Mouse (Mus musculus): ENCODE measurements around the gene Kxd1. TPM values are rescaled to one million over a fixed set of nuclear protein-coding genes. Genes with fewer than 3 reads are reported as not detected.

The Kxd1 gene
- total RNA-seq (2021): 10 to 100 TPM; 43.1 to 47.7 TPM

DNA sequence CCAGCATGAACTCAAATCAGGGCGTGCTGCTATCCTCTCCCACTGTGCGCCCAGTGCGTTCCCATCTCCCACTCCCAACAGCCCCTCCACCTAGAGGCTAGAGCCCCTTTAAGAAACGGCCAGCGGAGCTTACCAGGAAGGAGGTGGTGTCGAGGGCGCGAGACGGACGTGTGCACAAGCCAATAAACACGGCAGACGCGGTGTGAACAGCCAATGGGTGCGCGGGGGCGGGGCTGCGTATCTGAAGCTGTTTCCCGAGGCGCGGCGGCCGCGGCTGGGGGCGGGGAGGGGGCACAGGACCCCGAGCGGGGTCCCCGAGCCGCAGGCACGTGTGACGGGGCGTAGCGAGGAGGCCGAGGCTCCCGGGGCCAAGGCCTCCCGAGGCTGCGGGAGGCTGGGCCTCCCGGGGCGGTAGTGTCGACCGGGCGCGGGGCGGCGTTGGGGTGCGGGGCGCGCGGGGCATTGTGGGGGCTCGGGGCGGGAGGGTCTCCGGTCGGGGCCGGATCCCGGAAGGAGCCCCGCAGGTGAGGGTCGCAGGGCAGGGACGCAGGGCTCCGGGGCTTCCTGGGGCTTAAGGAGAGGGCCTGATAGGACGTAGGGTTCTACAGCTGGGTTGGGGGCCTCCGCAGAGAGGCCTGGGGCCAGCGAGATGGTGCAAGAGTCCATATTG lies at the start of gene Kxd1, which contains the start of gene Fkbp8:
Kxd1 (minus strand) TSS at position 445 of the 670 bp plus-strand sequence.
Fkbp8 (plus strand) TSS at position 213 of the 670 bp plus-strand sequence.
- intact Hi-C loops (cut with DNase I): no loop called here
- peak; percentile 99 to 100 for DNase-seq (ENCODE audit: low spot score in 2 of 2)

DNA sequence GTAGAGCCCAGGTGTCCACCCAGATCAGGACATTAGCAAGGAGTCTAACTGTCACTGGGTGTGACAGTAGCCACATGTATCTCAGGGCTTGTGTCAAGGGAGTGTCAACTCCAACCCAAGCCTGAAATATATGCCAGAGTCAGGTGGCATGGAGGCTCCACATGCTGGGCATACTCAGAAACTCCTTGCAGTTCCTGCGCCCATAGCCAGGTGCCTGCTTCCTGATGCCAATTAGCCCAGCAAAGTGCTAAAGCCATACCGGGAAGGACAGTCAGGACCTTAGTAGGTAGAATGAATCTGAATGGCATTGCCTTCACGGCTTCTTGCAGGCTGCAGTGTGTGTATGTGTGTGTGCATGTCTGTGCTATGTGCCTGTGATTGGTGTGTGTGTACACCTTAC lies 49.5 kb upstream of the Kxd1 start:
- DNase-seq (ENCODE audit: low spot score in 2 of 2): no peak
- intact Hi-C loops (cut with DNase I): no loop called here

DNA sequence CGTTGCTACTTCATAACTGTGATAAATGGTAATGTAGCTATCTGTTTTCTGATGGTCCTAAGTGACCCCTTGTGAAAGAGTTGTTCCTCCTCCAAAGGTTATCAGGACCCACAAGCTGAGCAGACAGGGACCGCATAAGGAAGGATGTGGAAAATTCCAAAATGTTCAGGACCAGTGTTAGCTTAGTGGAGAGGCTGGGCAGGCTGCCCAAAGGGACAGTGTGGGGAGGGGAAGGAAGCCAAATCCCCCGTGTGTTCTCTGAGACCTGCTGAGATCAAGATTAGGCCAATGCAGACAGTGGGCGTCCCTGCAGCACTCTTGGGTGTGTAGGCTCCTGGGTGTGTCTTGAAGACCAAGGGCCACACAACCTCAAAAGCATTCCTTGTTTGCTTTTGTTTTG lies 47.2 kb upstream of the Kxd1 start:
- peak in 1 of 2 experiments; percentile 57 for DNase-seq (ENCODE audit: low spot score in 2 of 2)
- intact Hi-C loops (cut with DNase I): no loop called here

DNA sequence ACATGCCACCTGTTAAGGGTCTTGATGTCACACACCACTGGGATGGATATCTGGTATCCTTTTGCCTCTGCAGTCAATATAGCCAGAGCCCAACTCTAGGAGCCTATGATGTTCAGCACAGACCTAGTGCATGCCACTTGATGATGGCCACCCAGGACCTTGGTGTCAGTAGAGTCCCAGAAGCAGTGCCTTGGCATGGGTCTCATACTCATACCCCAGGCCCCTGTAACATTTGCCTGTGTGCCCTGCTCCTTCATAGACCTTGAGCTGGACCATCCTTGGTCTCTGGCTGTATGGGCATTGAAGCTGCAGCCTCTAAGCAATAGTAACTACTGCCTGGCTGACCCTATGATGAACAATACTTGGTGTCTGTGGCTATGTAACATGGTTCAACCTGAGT lies 46.5 kb upstream of the Kxd1 start:
- intact Hi-C loops (cut with DNase I): no loop called here
- DNase-seq (ENCODE audit: low spot score in 2 of 2): no peak

DNA sequence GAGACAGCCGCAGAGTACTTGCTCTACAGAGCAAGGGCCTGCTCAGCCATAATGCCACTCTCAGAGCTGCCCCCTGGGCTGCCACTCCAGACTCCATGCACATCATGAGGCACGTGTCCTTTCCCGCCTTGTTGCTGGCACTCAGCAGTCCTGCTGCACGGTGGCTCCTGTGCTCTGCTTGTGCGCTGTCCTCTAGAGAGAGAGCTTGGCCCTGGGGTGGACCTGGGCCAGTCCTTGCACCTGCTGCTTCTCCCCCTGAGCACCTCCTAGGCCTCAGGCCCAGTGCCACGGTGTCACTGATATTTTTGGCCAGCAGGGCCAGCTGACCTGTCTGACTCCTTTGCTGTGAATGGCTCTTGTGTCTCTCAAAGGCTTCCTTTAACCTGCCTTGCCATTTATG lies 43.2 kb upstream of the Kxd1 start:
- intact Hi-C loops (cut with DNase I): no loop called here
- DNase-seq (ENCODE audit: low spot score in 2 of 2): no peak

DNA sequence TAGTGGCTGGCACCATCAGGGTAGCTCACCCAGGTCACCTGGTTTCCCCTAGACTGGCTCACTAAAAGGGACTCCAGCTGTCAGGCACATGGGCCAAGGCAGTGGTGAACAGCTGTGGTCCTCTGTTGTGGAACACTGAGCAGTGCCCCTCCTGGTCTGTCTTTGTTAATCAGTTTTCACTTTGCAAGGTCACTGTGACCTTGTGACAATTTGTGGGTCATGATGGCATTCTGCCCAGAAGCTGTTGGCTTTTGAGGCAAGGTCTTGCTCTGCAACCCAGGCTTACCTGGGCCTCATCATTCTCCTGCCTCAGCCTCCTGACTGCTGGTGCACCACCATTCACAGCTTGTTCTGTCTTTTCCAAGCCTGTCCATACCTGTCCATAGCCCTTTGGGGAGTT lies 42.6 kb upstream of the Kxd1 start:
- no peak for DNase-seq (ENCODE audit: low spot score in 2 of 2)
- intact Hi-C loops (cut with DNase I): no loop called here

DNA sequence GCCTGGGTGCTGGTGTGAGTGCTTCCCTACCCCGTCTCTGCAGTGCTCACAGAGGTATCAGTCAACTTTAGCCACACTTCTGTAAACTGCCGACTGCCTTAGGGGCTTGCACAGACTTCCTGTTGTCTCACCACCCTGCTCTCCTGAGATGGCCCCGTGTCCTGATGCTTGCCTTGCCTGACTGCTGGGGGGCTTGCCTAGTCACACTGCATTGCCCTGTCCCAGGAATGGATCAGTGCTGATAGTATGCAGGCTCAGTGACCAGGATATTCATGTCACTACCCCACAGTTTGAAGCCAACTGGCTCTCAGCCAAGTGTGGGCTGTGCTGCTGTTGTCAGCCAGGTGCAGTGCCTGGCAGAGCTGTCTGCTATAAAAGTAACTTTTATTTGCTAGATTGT lies 37.8 kb upstream of the Kxd1 start:
- no peak for DNase-seq (ENCODE audit: low spot score in 2 of 2)

DNA sequence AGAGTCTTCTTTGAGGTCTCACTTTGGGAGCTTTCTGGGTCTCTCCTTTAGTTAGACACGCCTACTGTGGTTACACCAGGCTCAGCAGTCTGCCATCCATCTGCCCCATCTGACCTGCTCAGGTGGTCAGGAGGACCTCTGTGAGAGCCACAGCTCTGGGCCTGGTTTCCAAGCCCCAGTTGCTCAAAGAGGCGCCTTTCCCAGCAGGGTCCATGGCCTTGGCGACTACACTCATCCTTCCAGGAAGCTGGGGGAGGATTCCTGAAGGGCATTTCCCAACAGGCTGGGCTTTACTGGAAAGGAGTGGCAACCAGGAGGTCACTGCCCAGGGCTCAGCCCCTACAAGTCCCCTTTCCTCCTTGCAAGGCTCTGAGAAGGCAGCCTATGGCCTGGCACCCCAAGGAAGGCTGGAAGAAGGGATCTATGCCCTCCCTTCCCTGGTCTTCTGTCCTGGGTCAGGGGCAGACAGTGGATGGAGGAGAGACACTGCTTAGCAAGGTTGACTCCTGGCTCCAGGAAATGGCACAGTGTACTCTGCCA lies 37.0 kb upstream of the Kxd1 start:
- no peak for DNase-seq (ENCODE audit: low spot score in 2 of 2)
- intact Hi-C loops (cut with DNase I): no loop called here

More for the DNA sequence above, 37.8 kb upstream of the Kxd1 start:
- intact Hi-C loops (cut with DNase I): no loop called here

DNA sequence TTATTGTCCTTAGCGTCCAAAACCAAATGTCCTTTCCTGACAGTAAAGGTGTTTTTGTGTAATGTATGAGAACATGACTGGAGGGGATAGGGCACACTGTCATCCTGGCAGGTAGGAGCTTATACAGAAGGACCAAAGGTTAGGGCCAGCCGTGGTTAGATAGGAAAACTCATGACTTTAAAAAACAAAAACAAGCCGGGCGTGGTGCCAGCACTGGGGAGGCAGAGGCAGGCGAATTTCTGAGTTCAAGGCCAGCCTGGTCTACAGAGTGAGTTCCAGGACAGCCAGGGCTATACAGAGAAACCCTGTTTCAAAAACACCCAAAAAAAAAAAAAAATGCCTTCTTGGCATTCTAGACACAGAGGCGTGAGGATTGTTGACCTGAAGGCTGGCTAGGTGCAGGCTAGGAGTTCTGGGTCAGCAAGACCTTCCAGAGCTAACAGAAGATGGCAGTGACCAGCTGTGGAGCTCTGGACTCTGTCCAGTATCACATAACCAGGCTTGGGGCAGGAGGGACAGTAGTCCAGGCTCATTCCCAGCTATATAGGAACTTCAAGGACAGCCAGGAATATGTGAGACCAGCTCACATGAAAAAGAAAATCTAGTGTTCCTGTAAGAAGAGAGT lies 36.1 kb upstream of the Kxd1 start:
- intact Hi-C loops (cut with DNase I): no loop called here
- no peak for DNase-seq (ENCODE audit: low spot score in 2 of 2)

DNA sequence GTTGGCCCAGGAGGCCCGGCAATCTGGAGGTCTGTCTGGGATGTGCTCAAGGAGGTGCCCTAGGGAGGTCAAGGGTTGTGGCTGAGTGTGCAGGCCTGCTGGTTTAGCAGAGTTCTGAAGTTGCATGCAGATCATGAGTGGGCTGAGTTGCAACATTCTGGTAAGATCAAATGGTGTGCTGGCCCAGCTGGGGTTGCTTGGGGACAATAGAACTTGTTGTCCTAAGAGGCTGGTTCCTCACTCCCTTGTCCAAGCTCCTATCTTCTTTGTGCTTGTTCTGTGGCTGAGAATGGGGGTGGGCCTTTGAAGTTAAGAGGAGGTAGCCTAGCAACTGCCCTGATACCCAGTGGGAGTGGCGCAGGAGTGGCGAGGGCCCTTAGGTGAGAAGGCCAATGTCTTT lies 35.0 kb upstream of the Kxd1 start:
- no peak for DNase-seq (ENCODE audit: low spot score in 2 of 2)
- intact Hi-C loops (cut with DNase I): no loop called here

DNA sequence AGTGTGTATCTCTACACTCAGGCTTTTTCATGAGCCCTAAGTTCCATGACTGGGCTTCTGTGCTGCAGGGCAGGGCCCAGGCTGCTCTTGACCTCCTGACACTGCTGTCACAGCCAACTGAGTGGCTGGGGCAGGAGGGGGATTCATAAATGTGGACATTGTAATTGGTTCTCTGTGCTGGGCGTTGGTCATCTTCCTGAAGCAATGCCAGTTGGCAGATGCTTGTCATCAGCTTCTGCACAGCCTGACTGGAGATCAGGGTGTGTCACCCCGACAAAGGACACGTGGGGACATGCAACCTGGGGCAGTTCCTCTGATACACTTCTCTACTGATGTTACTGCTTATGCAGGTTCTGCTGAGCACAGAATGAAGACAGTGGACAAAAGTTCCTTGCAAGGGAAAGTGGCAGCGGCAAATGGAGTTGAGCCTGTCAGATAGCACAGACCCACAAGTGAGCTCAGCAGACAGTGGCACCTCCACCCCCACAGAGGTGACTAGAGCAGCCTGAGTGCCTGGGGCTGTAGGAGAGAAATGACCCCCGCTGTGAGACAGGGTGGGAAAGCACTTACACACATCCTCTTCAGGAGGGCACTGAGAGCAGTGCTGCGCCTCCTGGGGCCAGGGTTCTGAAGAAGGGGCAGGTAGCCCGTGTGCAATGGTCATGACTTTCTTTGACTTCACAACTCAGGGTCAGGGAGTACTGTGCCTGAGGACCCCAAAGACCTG lies 34.2 kb upstream of the Kxd1 start:
- intact Hi-C loops (cut with DNase I): loop anchor here (2.0 kb wide), 1 partner anchor 23 kb away; no protein-coding TSS in a partner anchor
- no peak for DNase-seq (ENCODE audit: low spot score in 2 of 2)

DNA sequence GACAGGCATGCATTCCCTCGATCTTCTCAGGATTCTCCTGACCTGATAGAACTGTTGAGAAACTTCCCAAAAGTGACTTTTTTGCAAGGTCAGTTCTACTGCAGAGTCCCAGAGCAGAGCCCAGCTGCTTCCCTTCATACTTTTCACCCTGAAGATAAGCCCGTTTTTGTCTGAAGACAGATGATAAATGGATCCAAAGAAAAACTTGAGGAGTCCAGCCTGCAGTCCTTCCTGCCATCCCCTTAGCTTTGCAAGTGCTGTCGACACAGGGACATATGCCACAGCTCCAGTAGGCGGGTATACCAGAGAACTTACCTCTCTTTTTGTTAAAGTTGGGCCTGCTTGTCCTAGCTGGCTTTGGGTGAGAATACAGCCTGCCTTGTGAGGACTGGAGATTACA lies 33.6 kb upstream of the Kxd1 start:
- intact Hi-C loops (cut with DNase I): loop anchor here (2.0 kb wide), 1 partner anchor 23 kb away; no protein-coding TSS in a partner anchor
- no peak for DNase-seq (ENCODE audit: low spot score in 2 of 2)

DNA sequence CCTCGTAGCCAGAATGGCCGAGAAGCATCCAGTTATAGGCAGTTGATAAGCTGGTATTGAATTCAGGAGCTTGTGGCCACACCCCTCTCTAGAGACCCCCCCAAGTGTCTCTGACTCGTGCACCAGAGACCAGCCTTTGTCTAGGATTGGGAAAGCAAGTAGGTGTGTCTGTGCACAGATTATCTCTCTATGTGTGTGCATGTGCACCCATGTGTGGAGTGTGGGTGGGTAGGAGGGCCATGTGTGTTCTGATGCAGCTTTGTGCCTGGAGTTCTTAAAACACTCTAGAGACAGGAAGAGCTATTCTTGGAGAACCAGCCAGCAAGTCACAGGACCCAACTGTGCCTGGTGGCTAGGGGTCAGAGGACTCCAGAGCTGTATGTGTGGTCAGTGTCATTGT lies 32.8 kb upstream of the Kxd1 start:
- DNase-seq (ENCODE audit: low spot score in 2 of 2): no peak
- intact Hi-C loops (cut with DNase I): loop anchor here (2.0 kb wide), 1 partner anchor 24 kb away; no protein-coding TSS in a partner anchor

DNA sequence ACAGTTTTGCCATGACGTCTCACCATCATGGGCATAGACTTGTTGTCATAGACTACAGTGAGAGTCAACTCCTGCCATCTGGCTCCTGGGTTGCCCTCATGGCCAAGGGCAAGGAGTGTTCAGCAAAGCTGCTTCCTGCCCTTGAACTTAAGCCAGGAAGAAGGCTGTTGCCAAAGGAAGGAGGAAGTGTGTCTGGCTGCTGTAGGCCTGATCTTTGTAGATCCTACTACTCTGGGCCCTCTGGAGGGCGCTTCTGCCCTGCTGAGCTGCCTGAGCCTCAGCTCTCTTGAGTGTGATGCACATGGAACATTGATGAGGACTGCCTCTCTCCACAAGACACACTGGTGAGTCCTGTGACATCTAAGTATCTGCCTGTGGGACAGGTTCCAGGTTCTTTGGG lies 32.3 kb upstream of the Kxd1 start:
- peak in 1 of 2 experiments; percentile 55 for DNase-seq (ENCODE audit: low spot score in 2 of 2)

DNA sequence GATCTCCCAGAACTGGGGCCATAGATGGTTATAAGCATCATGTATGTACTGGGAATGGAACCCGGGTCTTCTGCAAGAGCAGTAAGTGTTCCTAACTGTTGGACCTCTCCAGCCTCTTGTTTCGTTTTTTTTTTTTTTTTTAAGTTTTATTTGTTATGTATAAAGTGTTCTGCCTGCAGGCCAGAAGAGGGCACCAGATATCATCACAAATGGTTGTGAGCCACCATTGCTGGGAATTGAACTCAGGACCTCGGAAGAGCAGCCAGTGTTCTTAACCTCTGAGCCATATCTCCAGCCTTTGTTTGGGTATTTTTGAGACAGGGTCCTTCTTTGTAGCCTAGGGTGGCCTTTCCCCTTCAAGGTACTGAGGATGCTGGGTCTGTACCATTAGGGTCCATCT lies 31.2 kb upstream of the Kxd1 start:
- no peak for DNase-seq (ENCODE audit: low spot score in 2 of 2)
- intact Hi-C loops (cut with DNase I): no loop called here

More for the DNA sequence above, 32.3 kb upstream of the Kxd1 start:
- intact Hi-C loops (cut with DNase I): loop anchor here (2.0 kb wide), 1 partner anchor 25 kb away; no protein-coding TSS in a partner anchor

DNA sequence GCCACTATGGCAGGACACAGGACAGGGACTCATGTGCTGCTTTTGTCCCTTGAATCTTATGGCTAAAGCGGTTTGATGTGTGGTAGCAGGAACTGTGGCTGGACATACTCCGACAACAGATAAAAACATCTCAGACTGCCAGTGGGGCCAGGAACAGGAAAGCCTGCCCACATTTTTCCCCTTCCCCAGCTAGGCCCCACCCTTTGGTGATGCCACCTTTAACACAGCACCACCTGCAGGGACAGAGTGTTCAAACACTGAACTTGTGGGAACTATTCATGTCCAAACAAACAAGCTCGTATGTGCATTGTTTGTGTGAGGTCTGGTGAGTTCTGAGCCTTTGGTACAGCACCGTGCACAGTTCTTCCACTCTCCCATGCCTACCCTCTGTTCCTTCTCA lies 30.6 kb upstream of the Kxd1 start:
- no peak for DNase-seq (ENCODE audit: low spot score in 2 of 2)
- intact Hi-C loops (cut with DNase I): no loop called here

DNA sequence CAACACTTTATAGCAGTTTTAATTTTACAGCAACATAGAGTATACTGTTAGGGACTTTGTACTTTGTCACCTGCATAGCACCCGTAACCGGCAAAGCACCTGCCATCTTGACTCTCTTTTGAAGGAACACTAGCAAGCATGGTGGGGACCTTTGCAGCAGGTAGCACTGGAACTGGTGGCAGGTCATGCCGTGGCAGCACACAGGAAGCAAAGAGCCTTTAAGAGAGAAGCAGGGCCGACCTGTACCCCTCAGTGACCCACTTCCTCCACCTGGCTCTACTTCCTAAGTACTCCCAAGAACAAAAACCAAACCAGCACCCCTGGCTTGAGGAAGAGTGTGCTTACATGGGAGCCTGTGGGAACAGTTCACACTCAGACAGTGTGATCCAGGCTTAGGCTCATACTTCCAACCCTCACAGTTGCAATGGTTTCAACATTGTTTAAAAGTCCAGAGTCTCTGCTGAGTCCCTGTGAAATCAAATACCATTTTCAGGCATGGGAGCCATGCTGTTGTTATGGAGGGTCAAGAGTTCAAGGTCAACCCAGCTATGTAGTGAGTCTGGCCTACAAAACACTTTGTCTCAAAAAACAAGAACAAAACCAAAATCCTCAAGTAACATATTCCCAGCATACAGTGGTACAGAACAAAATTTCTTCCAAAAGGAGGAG lies 27.5 kb upstream of the Kxd1 start:
- intact Hi-C loops (cut with DNase I): no loop called here
- no peak for DNase-seq (ENCODE audit: low spot score in 2 of 2)

DNA sequence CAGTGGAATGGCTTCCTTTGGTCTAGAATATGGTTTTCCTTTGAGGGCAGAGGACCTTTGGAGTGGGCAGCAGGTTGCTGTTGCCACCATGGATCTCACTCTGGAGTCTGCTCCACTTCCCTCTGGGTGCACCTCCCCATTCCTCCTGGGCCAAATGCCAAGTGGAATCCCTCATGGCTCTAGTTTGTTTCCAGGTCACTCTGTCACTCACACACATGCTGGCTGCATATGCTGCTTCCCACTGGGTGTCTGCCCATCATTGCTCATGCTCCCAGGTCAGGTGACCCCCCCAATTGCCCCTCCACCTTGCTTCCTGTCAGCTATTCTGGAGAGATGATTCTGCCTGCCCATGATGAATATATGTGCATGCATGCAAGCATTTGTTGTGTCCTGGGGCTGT lies 26.0 kb upstream of the Kxd1 start:
- peak in 1 of 2 experiments; percentile 39 for DNase-seq (ENCODE audit: low spot score in 2 of 2)
- intact Hi-C loops (cut with DNase I): no loop called here

DNA sequence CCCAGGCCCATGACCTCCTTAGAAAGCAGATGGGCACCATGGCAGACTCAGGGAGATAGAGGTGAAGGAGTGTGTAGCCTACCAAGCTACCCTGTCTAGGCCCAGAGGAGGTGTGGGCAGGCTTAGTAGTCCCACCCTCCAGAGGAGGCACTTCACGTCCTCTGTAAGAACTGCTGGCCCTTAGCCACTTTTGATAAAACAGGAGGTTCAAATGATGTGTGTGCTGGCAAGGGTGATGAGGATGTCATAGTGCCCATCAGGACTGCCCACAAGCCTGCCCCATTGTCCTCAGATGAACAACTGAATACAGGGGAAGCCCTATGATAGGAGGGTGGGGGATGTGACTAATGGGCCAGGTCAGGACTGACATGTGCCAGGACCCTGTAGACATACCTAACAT lies 25.1 kb upstream of the Kxd1 start:
- intact Hi-C loops (cut with DNase I): no loop called here
- no peak for DNase-seq (ENCODE audit: low spot score in 2 of 2)

Data from left cerebral cortex, postnatal 25 days (tissue).